Mouse (Mus musculus): ENCODE measurements around the gene Trank1. TPM values are rescaled to one million over a fixed set of nuclear protein-coding genes. Genes with fewer than 3 reads are reported as not detected.

Gene Trank1
- 100 to 1,000 TPM in 1 of 2 experiments, 10 to 100 TPM in 1; 47.6 to 122 TPM for total RNA-seq (2021)
- long read RNA-seq, experiment 1, partial matches to known transcripts, result 7 of 11 reads
- long read RNA-seq, experiment 1, other reads (novel, unspliced or antisense), result 4 of 11 reads
- long read RNA-seq, experiment 2, partial matches to known transcripts, result 4 of 4 reads
- long read RNA-seq, experiment 2, other reads (novel, unspliced or antisense), result 0 of 4 reads

GRCm38 (mm10) chr9:111311031-111311842 is at the start of gene Trank1:
Gene Trank1 (plus strand): TSS chr9:111311739.
- peak; percentile 62 to 73 for DNase-seq (ENCODE audit: low spot score in 2 of 2)

- no peak for DNase-seq (ENCODE audit: low spot score in 2 of 2)
Observed at GRCm38 (mm10) chr9:111267998-111268397, 43.5 kb upstream of the Trank1 start.

GRCm38 (mm10) chr9:111270606-111271005 is 40.9 kb upstream of the Trank1 start:
- no peak for DNase-seq (ENCODE audit: low spot score in 2 of 2)

GRCm38 (mm10) chr9:111271056-111271433 is 40.5 kb upstream of the Trank1 start:
- DNase-seq (ENCODE audit: low spot score in 2 of 2), result no peak

- peak; percentile 92 to 97 for DNase-seq (ENCODE audit: low spot score in 2 of 2)
Observed at GRCm38 (mm10) chr9:111271434-111272160, 39.9 kb upstream of the Trank1 start, which contains the start of the genes Mlh1 and Epm2aip1. Gene Mlh1 (minus strand): TSS chr9:111271791. Gene Epm2aip1 (plus strand): TSS chr9:111271929.

- DNase-seq (ENCODE audit: low spot score in 2 of 2), result no peak
Observed at GRCm38 (mm10) chr9:111272356-111272755, 39.2 kb upstream of the Trank1 start.

GRCm38 (mm10) chr9:111272996-111273785 is 38.3 kb upstream of the Trank1 start:
- DNase-seq (ENCODE audit: low spot score in 2 of 2), result no peak

- no peak for DNase-seq (ENCODE audit: low spot score in 2 of 2)
Observed at GRCm38 (mm10) chr9:111273958-111274357, 37.6 kb upstream of the Trank1 start.

GRCm38 (mm10) chr9:111275156-111275555 is 36.4 kb upstream of the Trank1 start:
- no peak for DNase-seq (ENCODE audit: low spot score in 2 of 2)

GRCm38 (mm10) chr9:111285061-111285460 is 26.5 kb upstream of the Trank1 start:
- no peak for DNase-seq (ENCODE audit: low spot score in 2 of 2)

GRCm38 (mm10) chr9:111285676-111286075 is 25.9 kb upstream of the Trank1 start:
- no peak for DNase-seq (ENCODE audit: low spot score in 2 of 2)

GRCm38 (mm10) chr9:111286468-111286867 is 25.1 kb upstream of the Trank1 start:
- no peak for DNase-seq (ENCODE audit: low spot score in 2 of 2)

GRCm38 (mm10) chr9:111287956-111288355 is 23.6 kb upstream of the Trank1 start:
- no peak for DNase-seq (ENCODE audit: low spot score in 2 of 2)

- no peak for DNase-seq (ENCODE audit: low spot score in 2 of 2)
Observed at GRCm38 (mm10) chr9:111289294-111289831, 22.2 kb upstream of the Trank1 start.

- peak; percentile 96 to 98 for DNase-seq (ENCODE audit: low spot score in 2 of 2)
Observed at GRCm38 (mm10) chr9:111289832-111290339, 21.7 kb upstream of the Trank1 start.

GRCm38 (mm10) chr9:111290539-111291100 is 20.9 kb upstream of the Trank1 start:
- no peak for DNase-seq (ENCODE audit: low spot score in 2 of 2)

- no peak for DNase-seq (ENCODE audit: low spot score in 2 of 2)
Observed at GRCm38 (mm10) chr9:111293234-111293633, 18.3 kb upstream of the Trank1 start.

GRCm38 (mm10) chr9:111294911-111295310 is 16.6 kb upstream of the Trank1 start:
- no peak for DNase-seq (ENCODE audit: low spot score in 2 of 2)

- no peak for DNase-seq (ENCODE audit: low spot score in 2 of 2)
Observed at GRCm38 (mm10) chr9:111295323-111295722, 16.2 kb upstream of the Trank1 start.

GRCm38 (mm10) chr9:111296433-111296832 is 15.1 kb upstream of the Trank1 start:
- no peak for DNase-seq (ENCODE audit: low spot score in 2 of 2)
